Mouse (Mus musculus) neural tube, embryonic 13.5 days (tissue): ENCODE results near the gene Cish. TPM values are rescaled to one million over a fixed set of nuclear protein-coding genes. Genes with fewer than 3 reads are reported as not detected.

Source experiments
- ATAC-seq: fragments of 200-750 bp; cut with Nextera tagmentation; 2 replicates; pipeline ENCODE4 v1.8.0; 2017; ENCODE audit warnings: low read depth, mild to moderate bottlenecking, moderate TSS enrichment, moderate library complexity
- H3K27ac ChIP-seq: fragments of 300-500 bp; sonication (generic); replicated peaks from 2 replicates; pipeline ENCODE4 v1.5.1; 2015; ENCODE audit warnings: moderate library complexity, mild to moderate bottlenecking, inconsistent platforms
- H3K27me3 ChIP-seq: fragments of 300-500 bp; sonication (generic); 2 replicates; pipeline ENCODE4 v1.6.1; 2015; ENCODE audit warnings: mild to moderate bottlenecking, inconsistent platforms
- H3K36me3 ChIP-seq: fragments of 300-500 bp; sonication (generic); 2 replicates; pipeline ENCODE4 v1.6.1; 2015; ENCODE audit warnings: mild to moderate bottlenecking, inconsistent platforms
- H3K4me1 ChIP-seq: fragments of 300-500 bp; sonication (generic); replicated peaks from 2 replicates; pipeline ENCODE4 v1.6.1; 2015; ENCODE audit warnings: inconsistent platforms
- H3K4me2 ChIP-seq: fragments of 300-500 bp; sonication (generic); 2 replicates; pipeline ENCODE4 v1.6.1; 2015; ENCODE audit warnings: inconsistent platforms, mild to moderate bottlenecking, moderate library complexity
- H3K4me3 ChIP-seq: fragments of 300-500 bp; sonication (generic); 2 replicates; pipeline ENCODE4 v1.5.1; 2015; ENCODE audit warnings: mild to moderate bottlenecking, inconsistent platforms
- H3K9ac ChIP-seq: fragments of 300-500 bp; sonication (generic); 2 replicates; pipeline ENCODE4 v1.6.1; 2015; ENCODE audit warnings: moderate library complexity, mild to moderate bottlenecking, inconsistent platforms
- H3K9me3 ChIP-seq: fragments of 300-500 bp; sonication (generic); 2 replicates; pipeline ENCODE4 v1.6.1; 2016; ENCODE audit warnings: inconsistent platforms
- WGBS: fragments of 180-500 bp; shearing (Covaris S2); methylation state at CpG from one replicate; pipeline ENCODE4 v1.1.7; 2015; 5-methylcytosine and 5-hydroxymethylcytosine counted together
- polyA plus RNA-seq: library from polyadenylated mRNA; unstranded; fragments of >200 nt; fragmentation: Nextera tagmentation; extraction: Ambion mirVana; gene quantifications from 2 replicates; pipeline ENCODE4 v1.2.1, GENCODE M21; 2015

Cish gene
- polyA plus RNA-seq, 1 experiment from 2014 or later, result 8.7 TPM

- Histone ChIP-seq H3K36me3 (no peaks in the 10 kb centered on the region), H3K4me3 (no peak overlapping the region), H3K27me3 (no peaks in the 10 kb centered on the region), H3K27ac (no peak overlapping the region), H3K9ac (no peak overlapping the region), H3K4me2 (no peak overlapping the region), H3K9me3 (no peaks in the 10 kb centered on the region), H3K4me1 (no peaks in the 10 kb centered on the region)
- WGBS, result 92% methylated on average over 5 of the region's 5 CpGs
- ATAC-seq, result no peak
These were observed 31.9 kb upstream of the Cish start for GRCm38 (mm10) chr9:107263912-107264311.

- no peak for ATAC-seq
- no peaks in the 10 kb centered on the region for H3K4me1 ChIP-seq
- H3K9me3 ChIP-seq, result no peaks in the 10 kb centered on the region
- H3K36me3 ChIP-seq, result no peaks in the 10 kb centered on the region
- whole genome bisulfite sequencing, result 66% methylated on average over 3 of the region's 3 CpGs
- H3K9ac ChIP-seq, result no peak overlapping the region
- no peaks in the 10 kb centered on the region for H3K27me3 ChIP-seq
- H3K27ac ChIP-seq, result no peak overlapping the region
- H3K4me3 ChIP-seq, result no peak overlapping the region
- H3K4me2 ChIP-seq, result no peak overlapping the region
These were observed 31.1 kb upstream of the Cish start for GRCm38 (mm10) chr9:107264731-107265130.

GRCm38 (mm10) chr9:107267028-107267427 is 28.8 kb upstream of the Cish start:
- H3K4me1 ChIP-seq, result no peaks in the 10 kb centered on the region
- 67% methylated on average over 1 of the region's 1 CpGs for WGBS
- H3K4me2 ChIP-seq, result no peak overlapping the region
- H3K9me3 ChIP-seq, result no peaks in the 10 kb centered on the region
- H3K27me3 ChIP-seq, result no peaks in the 10 kb centered on the region
- no peak for ATAC-seq
- H3K4me3 ChIP-seq, result no peak overlapping the region
- H3K9ac ChIP-seq, result no peak overlapping the region
- no peak overlapping the region for H3K27ac ChIP-seq
- H3K36me3 ChIP-seq, result no peaks in the 10 kb centered on the region

- H3K4me2 ChIP-seq, result no peak overlapping the region
- no peaks in the 10 kb centered on the region for H3K36me3 ChIP-seq
- H3K27ac ChIP-seq, result no peak overlapping the region
- H3K4me1 ChIP-seq, result no peaks in the 10 kb centered on the region
- ATAC-seq, result no peak
- H3K9ac ChIP-seq, result no peak overlapping the region
- H3K9me3 ChIP-seq, result no peaks in the 10 kb centered on the region
- no peak overlapping the region for H3K4me3 ChIP-seq
- H3K27me3 ChIP-seq, result no peaks in the 10 kb centered on the region
- 50% methylated on average over 4 of the region's 4 CpGs for WGBS
These were observed 28.0 kb upstream of the Cish start for GRCm38 (mm10) chr9:107267721-107268402.

- ATAC-seq, result no peak
- no peak overlapping the region for H3K4me2 ChIP-seq
- no peak overlapping the region for H3K27ac ChIP-seq
- no peaks in the 10 kb centered on the region for H3K36me3 ChIP-seq
- H3K4me1 ChIP-seq, result no peaks in the 10 kb centered on the region
- H3K27me3 ChIP-seq, result no peaks in the 10 kb centered on the region
- no peak overlapping the region for H3K9ac ChIP-seq
- H3K4me3 ChIP-seq, result no peak overlapping the region
- WGBS, result 100% methylated on average over 1 of the region's 1 CpGs
- no peaks in the 10 kb centered on the region for H3K9me3 ChIP-seq
These were observed 26.1 kb upstream of the Cish start for GRCm38 (mm10) chr9:107269772-107270171.

- Histone ChIP-seq H3K4me3 (no peak overlapping the region), H3K4me2 (no peak overlapping the region), H3K36me3 (no peaks in the 10 kb centered on the region), H3K27ac (no peak overlapping the region), H3K4me1 (no peaks in the 10 kb centered on the region), H3K9ac (no peak overlapping the region), H3K9me3 (no peaks in the 10 kb centered on the region), H3K27me3 (no peaks in the 10 kb centered on the region)
- ATAC-seq, result no peak
- WGBS, result 82% methylated on average over 7 of the region's 7 CpGs
These were observed 24.5 kb upstream of the Cish start for GRCm38 (mm10) chr9:107271177-107271938.

- no peak overlapping the region for H3K27ac ChIP-seq
- H3K4me2 ChIP-seq, result no peak overlapping the region
- ATAC-seq, result no peak
- H3K9me3 ChIP-seq, result no peaks in the 10 kb centered on the region
- H3K4me1 ChIP-seq, result no peaks in the 10 kb centered on the region
- 78% methylated on average over 4 of the region's 4 CpGs for WGBS
- H3K36me3 ChIP-seq, result no peaks in the 10 kb centered on the region
- no peak overlapping the region for H3K9ac ChIP-seq
- H3K27me3 ChIP-seq, result no peaks in the 10 kb centered on the region
- H3K4me3 ChIP-seq, result no peak overlapping the region
These were observed 23.5 kb upstream of the Cish start for GRCm38 (mm10) chr9:107272284-107272683.

- Histone ChIP-seq H3K9me3 (no peaks in the 10 kb centered on the region), H3K9ac (no peak overlapping the region), H3K27me3 (no peaks in the 10 kb centered on the region), H3K27ac (no peak overlapping the region), H3K4me1 (peaks cover 3% of the 10 kb centered on the region; the same call in 1 of the 2 replicates), H3K4me3 (no peak overlapping the region), H3K4me2 (no peak overlapping the region), H3K36me3 (no peaks in the 10 kb centered on the region)
- WGBS, result 71% methylated on average over 10 of the region's 10 CpGs
- ATAC-seq, result no peak
These were observed 22.6 kb upstream of the Cish start for GRCm38 (mm10) chr9:107273184-107273583.

GRCm38 (mm10) chr9:107274751-107275150 is 21.1 kb upstream of the Cish start:
- no peak for ATAC-seq
- Histone ChIP-seq H3K27ac (no peak overlapping the region), H3K4me1 (peaks cover 18% of the 10 kb centered on the region), H3K9me3 (no peaks in the 10 kb centered on the region), H3K4me3 (no peak overlapping the region), H3K4me2 (no peak overlapping the region), H3K9ac (no peak overlapping the region), H3K36me3 (no peaks in the 10 kb centered on the region), H3K27me3 (no peaks in the 10 kb centered on the region)
- 75% methylated on average over 6 of the region's 6 CpGs for WGBS

- H3K4me3 ChIP-seq, result no peak overlapping the region
- no peaks in the 10 kb centered on the region for H3K36me3 ChIP-seq
- no peak overlapping the region for H3K9ac ChIP-seq
- no peak overlapping the region for H3K27ac ChIP-seq
- ATAC-seq, result no peak
- H3K4me2 ChIP-seq, result no peak overlapping the region
- no peaks in the 10 kb centered on the region for H3K27me3 ChIP-seq
- no peaks in the 10 kb centered on the region for H3K9me3 ChIP-seq
- WGBS, result 94% methylated on average over 5 of the region's 5 CpGs
- peaks cover 27% of the 10 kb centered on the region for H3K4me1 ChIP-seq
These were observed 20.1 kb upstream of the Cish start for GRCm38 (mm10) chr9:107275710-107276109.

GRCm38 (mm10) chr9:107277603-107278002 is 18.2 kb upstream of the Cish start:
- no peaks in the 10 kb centered on the region for H3K36me3 ChIP-seq
- H3K27me3 ChIP-seq, result no peaks in the 10 kb centered on the region
- H3K4me2 ChIP-seq, result no peak overlapping the region
- no peak overlapping the region for H3K27ac ChIP-seq
- ATAC-seq, result no peak
- no peak overlapping the region for H3K9ac ChIP-seq
- peaks cover 27% of the 10 kb centered on the region for H3K4me1 ChIP-seq
- no peaks in the 10 kb centered on the region for H3K9me3 ChIP-seq
- 87% methylated on average over 7 of the region's 7 CpGs for WGBS
- no peak overlapping the region for H3K4me3 ChIP-seq

GRCm38 (mm10) chr9:107278126-107278525 is 17.7 kb upstream of the Cish start:
- no peak overlapping the region for H3K4me2 ChIP-seq
- H3K4me1 ChIP-seq, result peaks cover 27% of the 10 kb centered on the region
- 41% methylated on average over 4 of the region's 4 CpGs for WGBS
- H3K4me3 ChIP-seq, result no peak overlapping the region
- no peak overlapping the region for H3K9ac ChIP-seq
- no peaks in the 10 kb centered on the region for H3K9me3 ChIP-seq
- no peaks in the 10 kb centered on the region for H3K36me3 ChIP-seq
- no peak for ATAC-seq
- no peak overlapping the region for H3K27ac ChIP-seq
- no peaks in the 10 kb centered on the region for H3K27me3 ChIP-seq
